Mouse (Mus musculus) liver, embryonic 12.5 days (tissue): Measurements from ENCODE around the gene Ift43. TPM values are rescaled to one million over a fixed set of nuclear protein-coding genes. Genes with fewer than 3 reads are reported as not detected.

Experiments used
- ATAC-seq: fragments of 200-750 bp; cut with Nextera tagmentation; 2 replicates; pipeline ENCODE4 v1.8.0; 2017; ENCODE audit warnings: moderate number of reproducible peaks, mild to moderate bottlenecking, moderate library complexity
- H3K27ac ChIP-seq: fragments of 300-500 bp; sonication (generic); 2 replicates; pipeline ENCODE4 v1.5.1; 2016; ENCODE audit warnings: mild to moderate bottlenecking
- H3K27me3 ChIP-seq: fragments of 300-500 bp; sonication (generic); replicated peaks from 2 replicates; pipeline ENCODE4 v1.6.1; 2016; ENCODE audit warnings: mild to moderate bottlenecking, moderate library complexity
- H3K36me3 ChIP-seq: fragments of 300-500 bp; sonication (generic); 2 replicates; pipeline ENCODE4 v1.6.1; 2016; ENCODE audit warnings: mild to moderate bottlenecking, moderate library complexity
- H3K4me1 ChIP-seq: fragments of 300-500 bp; sonication (generic); 2 replicates; pipeline ENCODE4 v1.6.1; 2016
- H3K4me2 ChIP-seq: fragments of 300-500 bp; sonication (generic); 2 replicates; pipeline ENCODE4 v1.6.1; 2016; ENCODE audit warnings: mild to moderate bottlenecking, moderate library complexity
- H3K4me3 ChIP-seq: fragments of 300-500 bp; sonication (generic); 2 replicates; pipeline ENCODE4 v1.5.1; 2016; ENCODE audit warnings: mild to moderate bottlenecking, moderate library complexity
- H3K9ac ChIP-seq: fragments of 300-500 bp; sonication (generic); 2 replicates; pipeline ENCODE4 v1.6.1; 2016; ENCODE audit warnings: mild to moderate bottlenecking, moderate library complexity
- H3K9me3 ChIP-seq: fragments of 300-500 bp; sonication (generic); replicated peaks from 2 replicates; pipeline ENCODE4 v1.6.1; 2016; ENCODE audit warnings: mild to moderate bottlenecking, moderate library complexity
- WGBS: fragments of 180-500 bp; shearing (Covaris S2); methylation state at CpG from one replicate; pipeline ENCODE4 v1.1.7; 2016; ENCODE audit not compliant: insufficient replicate concordance; 5-methylcytosine and 5-hydroxymethylcytosine counted together
- polyA plus RNA-seq: library from polyadenylated mRNA; unstranded; fragments of >200 nt; fragmentation: Nextera tagmentation; extraction: Ambion mirVana; gene quantifications from 2 replicates; pipeline ENCODE4 v1.2.1, GENCODE M21; 2016

The Ift43 gene
- polyA plus RNA-seq, 1 experiment from 2014 or later: 12.3 TPM

DNA sequence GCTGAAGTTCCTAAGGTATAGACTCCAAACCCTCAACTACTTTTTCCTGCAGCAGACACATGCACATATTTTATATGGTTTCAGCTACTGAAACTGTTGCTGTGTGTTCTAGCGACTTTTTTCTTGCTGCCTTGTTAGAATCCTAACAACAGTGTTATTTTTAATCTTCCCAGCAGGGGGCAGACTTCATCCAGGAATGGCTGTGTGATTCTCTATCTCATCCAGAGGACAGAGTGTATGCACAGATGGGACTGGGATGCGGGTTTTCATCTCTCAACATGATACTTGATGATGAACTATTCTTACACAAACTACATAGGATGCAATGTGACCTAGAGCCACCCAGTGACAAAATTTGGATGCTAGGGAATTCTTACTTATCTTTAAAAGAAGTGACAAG, 50.5 kb downstream of the Ift43 start:
- Histone ChIP-seq H3K36me3 (no peaks in the 10 kb centered on the region), H3K9me3 (no peaks in the 10 kb centered on the region), H3K4me1 (no peaks in the 10 kb centered on the region), H3K27me3 (no peaks in the 10 kb centered on the region), H3K4me2 (no peak overlapping the region), H3K4me3 (no peak overlapping the region), H3K9ac (no peak overlapping the region), H3K27ac (no peak overlapping the region)
- no peak for ATAC-seq
- WGBS: 17% methylated on average over 2 of the region's 2 CpGs

DNA sequence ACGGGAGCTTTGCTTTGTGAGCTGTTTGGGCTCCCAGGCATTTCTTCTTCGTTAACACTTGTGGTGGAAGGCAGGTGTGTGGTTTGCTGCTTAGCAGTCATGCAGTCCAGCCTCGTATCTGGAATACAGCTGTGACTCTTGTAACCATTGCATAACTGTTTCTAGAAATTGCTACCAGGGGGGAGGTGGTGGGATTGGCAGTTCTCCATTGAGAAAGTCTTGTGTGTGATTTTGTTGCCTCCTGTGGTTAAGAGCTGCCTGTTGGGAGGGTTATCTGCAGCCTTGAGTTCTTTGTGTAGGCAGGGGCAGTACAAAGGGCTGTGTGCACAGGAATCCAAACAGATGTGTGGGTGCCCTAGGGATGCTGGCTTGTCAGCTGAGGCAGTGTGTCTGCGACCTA, 53.4 kb downstream of the Ift43 start:
- Histone ChIP-seq H3K27ac (no peak overlapping the region), H3K4me3 (no peak overlapping the region), H3K4me1 (no peaks in the 10 kb centered on the region)

DNA sequence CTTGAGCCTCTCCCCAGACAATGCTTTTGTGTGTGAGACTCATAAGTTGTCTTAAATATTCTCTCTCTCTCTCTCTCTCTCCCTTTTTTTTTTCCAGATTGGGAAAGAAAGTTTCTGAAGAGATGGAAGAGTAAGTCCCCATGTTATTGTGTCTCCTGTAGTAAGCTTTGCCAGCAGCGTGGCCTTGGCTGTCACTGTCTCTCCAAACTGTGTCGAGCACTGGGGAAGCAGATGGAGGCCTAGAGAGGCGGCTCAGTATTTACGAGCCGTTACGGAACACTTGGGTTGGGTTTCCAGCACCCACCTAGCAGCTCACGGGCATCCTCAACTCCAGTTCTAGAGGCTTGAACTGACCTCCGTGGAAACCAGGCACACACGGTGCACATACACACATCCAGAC, 56.4 kb downstream of the Ift43 start:
- Histone ChIP-seq H3K4me1 (no peaks in the 10 kb centered on the region), H3K9ac (no peak overlapping the region), H3K36me3 (no peaks in the 10 kb centered on the region), H3K4me2 (no peak overlapping the region), H3K27me3 (no peaks in the 10 kb centered on the region), H3K9me3 (no peaks in the 10 kb centered on the region), H3K27ac (no peak overlapping the region), H3K4me3 (no peak overlapping the region)
- ATAC-seq: no peak
- 73% methylated on average over 9 of the region's 9 CpGs for WGBS

More for the DNA sequence above, 53.4 kb downstream of the Ift43 start:
- ATAC-seq: no peak
- Histone ChIP-seq H3K9ac (no peak overlapping the region), H3K9me3 (no peaks in the 10 kb centered on the region), H3K27me3 (no peaks in the 10 kb centered on the region), H3K4me2 (no peak overlapping the region), H3K36me3 (no peaks in the 10 kb centered on the region)
- 61% methylated on average over 4 of the region's 4 CpGs for WGBS

DNA sequence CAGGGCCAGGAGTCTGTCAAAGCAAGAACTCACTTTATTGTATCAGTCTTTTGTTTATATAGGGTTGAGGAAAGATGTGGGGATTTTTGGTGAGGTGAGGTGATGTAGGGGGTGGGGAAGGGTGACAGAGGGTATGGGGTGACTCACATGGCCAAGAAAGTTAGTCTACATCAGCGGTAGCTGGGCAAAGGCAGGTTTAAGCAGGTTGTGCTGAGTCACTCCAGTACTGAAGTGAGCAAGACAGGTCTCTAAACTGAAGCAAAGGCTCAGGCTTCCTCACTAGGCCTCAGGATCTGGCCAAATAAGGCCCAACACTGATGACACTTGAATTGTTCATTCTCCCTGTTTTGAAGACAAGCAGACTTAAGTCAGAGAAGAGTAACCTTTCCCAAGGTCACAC, 60.0 kb downstream of the Ift43 start:
- ATAC-seq: no peak
- Histone ChIP-seq H3K4me1 (no peaks in the 10 kb centered on the region), H3K36me3 (no peaks in the 10 kb centered on the region), H3K27ac (no peak overlapping the region), H3K4me3 (no peak overlapping the region), H3K4me2 (no peak overlapping the region), H3K27me3 (no peaks in the 10 kb centered on the region), H3K9me3 (no peaks in the 10 kb centered on the region), H3K9ac (no peak overlapping the region)
- 39% methylated on average over 1 of the region's 1 CpGs for WGBS

DNA sequence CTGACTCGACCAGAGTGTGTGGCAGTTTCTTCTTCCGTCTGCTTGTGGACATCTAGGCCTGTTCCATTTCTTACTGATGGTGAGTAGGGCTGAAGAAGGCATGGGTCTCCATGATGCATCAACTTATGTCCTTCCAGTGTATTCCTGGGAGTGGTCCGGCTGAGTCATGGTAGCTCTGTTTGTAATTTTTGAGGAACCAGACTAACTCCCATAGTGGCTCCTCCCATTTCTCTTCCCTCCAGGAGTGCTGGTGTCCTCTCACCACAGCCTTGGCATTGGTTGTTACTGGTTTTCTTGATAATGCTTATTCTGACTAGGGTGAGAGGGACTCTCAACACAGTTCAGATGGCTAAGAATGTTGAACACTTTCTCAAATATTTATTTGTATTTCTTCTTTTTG, 63.9 kb downstream of the Ift43 start:
- no peak overlapping the region for H3K4me2 ChIP-seq
- no peaks in the 10 kb centered on the region for H3K27me3 ChIP-seq
- 67% methylated on average over 3 of the region's 3 CpGs for WGBS
- H3K4me1 ChIP-seq: no peaks in the 10 kb centered on the region
- no peak overlapping the region for H3K27ac ChIP-seq
- no peaks in the 10 kb centered on the region for H3K36me3 ChIP-seq
- H3K9ac ChIP-seq: no peak overlapping the region
- H3K4me3 ChIP-seq: no peak overlapping the region
- no peaks in the 10 kb centered on the region for H3K9me3 ChIP-seq
- ATAC-seq: no peak

DNA sequence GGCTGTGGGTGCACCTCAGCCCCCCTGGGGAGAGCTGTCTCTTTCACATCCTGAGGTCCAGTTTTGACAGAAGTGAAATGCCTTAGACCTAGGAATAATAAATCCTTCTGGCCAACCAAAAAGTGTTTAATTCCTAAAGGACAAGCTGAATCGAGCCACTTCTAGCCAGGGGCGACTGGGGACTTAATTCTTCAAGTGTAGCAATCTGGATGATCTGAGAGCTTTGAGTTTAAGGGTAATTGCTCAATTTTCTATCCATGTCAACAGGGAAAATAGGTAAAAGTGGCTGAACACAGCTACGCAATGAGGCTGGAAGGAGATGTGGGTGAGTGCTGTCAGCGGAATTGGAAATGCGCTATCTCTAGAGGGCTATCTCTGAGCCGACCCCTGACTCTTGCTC, 65.9 kb downstream of the Ift43 start:
- no peak for ATAC-seq
- peaks cover 10% of the 10 kb centered on the region; the same call in 1 of the 2 replicates for H3K4me1 ChIP-seq
- H3K27me3 ChIP-seq: no peaks in the 10 kb centered on the region
- WGBS: 64% methylated on average over 6 of the region's 6 CpGs
- no peak overlapping the region for H3K9ac ChIP-seq
- H3K4me2 ChIP-seq: no peak overlapping the region
- no peaks in the 10 kb centered on the region for H3K9me3 ChIP-seq
- no peak overlapping the region for H3K27ac ChIP-seq
- no peak overlapping the region for H3K4me3 ChIP-seq
- H3K36me3 ChIP-seq: no peaks in the 10 kb centered on the region

DNA sequence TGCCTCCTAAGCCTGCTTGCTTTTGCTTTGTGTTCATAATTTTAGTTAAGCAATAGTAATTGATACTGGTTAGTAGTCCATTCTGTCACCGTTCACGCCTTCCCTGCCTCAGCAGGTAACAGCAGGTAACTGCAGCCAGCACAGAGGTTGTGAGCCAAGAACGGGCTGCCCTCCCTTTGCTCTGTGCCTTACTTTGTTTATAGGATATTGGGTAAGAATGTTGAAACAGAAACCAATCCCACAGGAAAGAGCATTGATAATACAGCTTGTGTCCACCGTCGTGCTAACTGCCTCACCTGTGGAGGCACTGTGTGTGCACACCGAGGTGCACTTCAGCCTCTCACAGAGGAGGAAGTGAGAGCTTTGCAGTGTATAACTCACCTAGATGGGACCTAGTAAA, 66.7 kb downstream of the Ift43 start:
- no peak for ATAC-seq
- H3K27ac ChIP-seq: no peak overlapping the region
- no peaks in the 10 kb centered on the region for H3K36me3 ChIP-seq
- 66% methylated on average over 6 of the region's 6 CpGs for WGBS
- H3K27me3 ChIP-seq: no peaks in the 10 kb centered on the region
- no peak overlapping the region for H3K9ac ChIP-seq
- no peak overlapping the region for H3K4me3 ChIP-seq
- H3K4me1 ChIP-seq: peaks cover 10% of the 10 kb centered on the region; the same call in 1 of the 2 replicates
- H3K4me2 ChIP-seq: no peak overlapping the region
- no peaks in the 10 kb centered on the region for H3K9me3 ChIP-seq

DNA sequence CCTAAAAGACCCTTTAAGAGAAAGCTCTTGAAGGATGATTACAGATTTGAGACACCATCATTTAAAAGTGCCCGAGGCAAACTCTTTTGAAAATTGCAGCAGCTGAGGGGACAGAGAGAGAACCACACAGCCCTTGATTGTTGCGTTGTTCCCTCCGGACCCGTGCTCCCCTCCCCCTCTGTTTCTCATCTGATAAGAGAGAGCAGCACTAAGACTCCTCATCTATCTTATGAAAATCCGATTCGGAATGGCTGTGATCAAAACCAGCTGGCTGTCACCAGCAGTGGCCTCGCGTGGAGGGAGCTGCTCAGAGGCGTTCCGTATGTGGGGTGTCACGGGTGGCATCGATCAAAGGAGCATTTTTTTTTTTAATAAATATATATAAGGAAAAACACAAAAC, 69.6 kb downstream of the Ift43 start:
- Histone ChIP-seq H3K4me3 (no peak overlapping the region), H3K36me3 (no peaks in the 10 kb centered on the region), H3K9ac (no peak overlapping the region), H3K27me3 (no peaks in the 10 kb centered on the region), H3K4me1 (peaks cover 10% of the 10 kb centered on the region; the same call in 1 of the 2 replicates), H3K4me2 (no peak overlapping the region), H3K9me3 (no peaks in the 10 kb centered on the region), H3K27ac (no peak overlapping the region)
- 41% methylated on average over 12 of the region's 12 CpGs for WGBS
- ATAC-seq: no peak

DNA sequence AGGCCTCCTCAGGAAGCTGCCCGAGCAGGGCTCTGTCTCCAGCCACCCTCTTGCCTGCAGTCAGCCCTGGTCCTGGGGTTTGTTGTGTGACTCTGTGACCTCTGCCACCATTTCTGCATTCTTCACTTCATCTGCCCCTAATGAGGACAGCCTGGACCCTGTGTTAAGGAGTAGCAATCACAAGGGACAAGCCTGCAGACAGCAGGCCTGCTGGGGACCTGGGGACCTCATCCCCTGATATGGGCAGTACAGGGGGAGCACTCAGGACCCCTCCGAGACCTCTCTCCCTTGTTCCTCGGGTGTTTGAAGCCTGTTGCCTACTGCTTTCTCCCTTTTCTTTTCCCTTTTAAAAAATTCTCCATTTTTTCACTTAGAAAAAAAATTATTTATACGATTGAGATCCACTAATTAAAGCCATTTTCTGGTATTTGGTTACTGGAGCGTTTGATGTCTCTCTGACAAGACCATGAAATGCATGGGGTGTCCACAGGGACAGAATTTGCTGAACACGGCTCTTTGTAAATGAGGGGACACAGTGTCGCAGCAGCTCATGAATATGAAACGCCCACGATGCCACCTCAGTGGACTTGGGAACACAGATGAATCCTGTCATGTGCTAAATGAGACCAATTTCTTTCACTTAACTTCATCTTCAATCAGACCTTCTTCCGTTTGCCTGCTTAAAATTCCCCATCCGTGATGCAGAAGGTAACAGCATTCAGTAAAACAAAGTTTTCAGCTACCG, 71.0 kb downstream of the Ift43 start:
- Histone ChIP-seq H3K4me2 (no peak overlapping the region), H3K4me3 (no peak overlapping the region), H3K27ac (peak overlapping the region; percentile 33; the same call in 1 of the 2 replicates), H3K9ac (no peak overlapping the region), H3K27me3 (no peaks in the 10 kb centered on the region), H3K9me3 (no peaks in the 10 kb centered on the region), H3K36me3 (no peaks in the 10 kb centered on the region), H3K4me1 (peaks cover 10% of the 10 kb centered on the region; the same call in 1 of the 2 replicates)
- 69% methylated on average over 12 of the region's 12 CpGs for WGBS
- no peak for ATAC-seq

DNA sequence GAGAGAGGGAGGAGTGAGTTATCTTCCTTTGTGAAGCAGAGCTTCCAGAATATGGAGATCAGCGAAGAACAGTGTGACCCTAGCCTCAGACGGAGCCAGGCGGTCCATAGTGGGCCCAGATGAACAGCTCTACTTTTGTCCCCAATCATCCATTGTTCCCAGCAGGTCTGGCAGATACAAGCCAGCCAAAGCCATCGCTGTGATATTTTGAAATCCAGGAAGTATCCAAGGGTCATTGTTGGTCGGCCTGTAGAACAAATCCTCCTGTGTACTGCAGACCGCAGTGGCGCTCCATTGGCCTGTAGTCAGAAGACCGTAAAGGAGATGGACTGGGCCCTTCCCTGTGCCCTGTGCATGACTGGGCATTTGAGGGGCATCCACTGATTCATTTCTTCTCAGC, 72.8 kb downstream of the Ift43 start:
- Histone ChIP-seq H3K36me3 (no peaks in the 10 kb centered on the region), H3K27ac (no peak overlapping the region), H3K9ac (no peak overlapping the region), H3K27me3 (no peaks in the 10 kb centered on the region), H3K4me2 (no peak overlapping the region), H3K4me3 (no peak overlapping the region), H3K4me1 (peaks cover 10% of the 10 kb centered on the region; the same call in 1 of the 2 replicates), H3K9me3 (no peaks in the 10 kb centered on the region)
- ATAC-seq: no peak
- WGBS: 80% methylated on average over 8 of the region's 8 CpGs

DNA sequence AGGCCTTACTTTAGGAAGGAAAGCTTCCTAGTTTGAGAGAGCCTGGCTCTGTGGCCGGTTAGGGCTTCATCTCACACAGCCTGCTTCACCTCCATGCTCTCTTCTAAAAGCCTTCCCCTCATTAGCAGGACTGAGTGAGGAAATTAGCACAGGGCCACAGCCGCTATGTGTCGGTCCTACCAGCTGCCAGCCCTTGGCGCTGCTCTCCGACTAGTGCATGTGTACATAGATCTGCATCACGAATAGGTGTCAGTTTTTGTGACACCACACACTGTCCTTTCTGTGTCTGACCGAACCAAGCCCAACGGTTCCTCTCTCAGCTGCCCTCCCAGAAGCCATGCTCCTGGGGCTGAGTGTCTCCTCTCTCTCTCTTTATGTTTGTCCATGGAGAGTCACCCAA, 74.8 kb downstream of the Ift43 start:
- 71% methylated on average over 8 of the region's 8 CpGs for WGBS
- H3K9me3 ChIP-seq: no peaks in the 10 kb centered on the region
- H3K27me3 ChIP-seq: no peaks in the 10 kb centered on the region
- H3K9ac ChIP-seq: no peak overlapping the region
- H3K4me2 ChIP-seq: no peak overlapping the region
- no peak overlapping the region for H3K4me3 ChIP-seq
- peaks cover 10% of the 10 kb centered on the region; the same call in 1 of the 2 replicates for H3K4me1 ChIP-seq
- no peak overlapping the region for H3K27ac ChIP-seq
- H3K36me3 ChIP-seq: no peaks in the 10 kb centered on the region; the same call in 1 of the 2 replicates
- ATAC-seq: no peak

DNA sequence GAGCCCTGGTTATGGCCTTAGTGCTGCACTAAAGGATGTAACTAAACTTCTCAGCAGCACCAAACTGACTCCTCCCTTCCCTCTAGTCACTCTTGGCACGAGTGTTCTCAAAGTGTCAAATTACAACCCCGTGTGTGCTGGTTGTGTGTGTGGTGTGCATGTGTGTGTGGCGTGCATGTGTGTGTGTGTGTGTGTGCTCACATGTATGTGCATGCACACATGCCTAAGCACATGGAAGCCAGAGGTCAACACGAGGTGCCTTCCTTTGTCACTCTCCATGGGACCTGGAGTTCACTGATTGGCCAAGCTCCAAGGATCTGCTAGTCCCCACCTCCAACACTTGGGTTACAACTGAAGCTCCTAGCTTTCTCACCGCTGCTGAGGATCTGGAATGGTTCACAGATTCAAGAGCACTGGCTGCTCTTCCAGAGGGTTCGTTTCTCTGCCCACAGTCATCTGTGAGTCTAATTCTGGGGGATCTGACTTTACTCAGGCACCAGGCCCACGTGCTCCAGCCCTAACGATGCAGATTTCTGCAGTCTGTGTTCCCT, 75.6 kb downstream of the Ift43 start:
- Histone ChIP-seq H3K9me3 (no peaks in the 10 kb centered on the region), H3K9ac (no peak overlapping the region), H3K36me3 (no peaks in the 10 kb centered on the region; the same call in 1 of the 2 replicates), H3K4me1 (peaks cover 8% of the 10 kb centered on the region; the same call in 1 of the 2 replicates), H3K27me3 (no peaks in the 10 kb centered on the region), H3K4me2 (no peak overlapping the region), H3K27ac (no peak overlapping the region), H3K4me3 (no peak overlapping the region)
- no peak for ATAC-seq
- WGBS: 34% methylated on average over 8 of the region's 8 CpGs
